Mouse (Mus musculus) limb, embryonic 14.5 days (tissue): Measurements from ENCODE around the gene Stoml2. TPM values are rescaled to one million over a fixed set of nuclear protein-coding genes. Genes with fewer than 3 reads are reported as not detected.

ENCODE experiments used
- ATAC-seq: fragments of 200-750 bp; cut with Nextera tagmentation; 2 replicates; pipeline ENCODE4 v1.8.0; 2017; ENCODE audit warnings: low read depth, moderate number of reproducible peaks, moderate TSS enrichment; ENCODE audit not compliant: low FRiP score
- DNase-seq: peaks from one replicate; pipeline ENCODE4 v3.0.0-alpha.2; 2015; ENCODE audit warnings: low spot score
- H3K27ac ChIP-seq: fragments of 300-500 bp; sonication (generic); replicated peaks from 2 replicates; pipeline ENCODE4 v1.5.1; 2014; ENCODE audit warnings: low read depth, mild to moderate bottlenecking, low read length, moderate library complexity, mixed read lengths
- H3K27me3 ChIP-seq: fragments of 300-500 bp; sonication (generic); 2 replicates; pipeline ENCODE4 v1.6.1; 2014; ENCODE audit warnings: low read length, mixed read lengths; ENCODE audit not compliant: control insufficient read depth, insufficient read depth
- H3K36me3 ChIP-seq: fragments of 300-500 bp; sonication (generic); 2 replicates; pipeline ENCODE4 v1.6.1; 2014; ENCODE audit warnings: mild to moderate bottlenecking, low read length, moderate library complexity, mixed read lengths; ENCODE audit not compliant: control insufficient read depth, insufficient read depth
- H3K4me1 ChIP-seq: fragments of 300-500 bp; sonication (generic); 2 replicates; pipeline ENCODE4 v1.6.1; 2014; ENCODE audit warnings: antibody characterized with exemption, low read length, mixed read lengths; ENCODE audit not compliant: control insufficient read depth, insufficient read depth
- H3K4me2 ChIP-seq: fragments of 300-500 bp; sonication (generic); replicated peaks from 2 replicates; pipeline ENCODE4 v1.6.1; 2014; ENCODE audit warnings: low read depth, mild to moderate bottlenecking, low read length, moderate library complexity; ENCODE audit not compliant: severe bottlenecking
- H3K4me3 ChIP-seq: fragments of 300-500 bp; sonication (generic); replicated peaks from 2 replicates; pipeline ENCODE4 v1.5.1; 2014; ENCODE audit warnings: low read length
- H3K9ac ChIP-seq: fragments of 300-500 bp; sonication (generic); 2 replicates; pipeline ENCODE4 v1.6.1; 2014; ENCODE audit warnings: mild to moderate bottlenecking, low read depth, low read length, moderate library complexity; ENCODE audit not compliant: severe bottlenecking
- H3K9me3 ChIP-seq: fragments of 300-500 bp; sonication (generic); 2 replicates; pipeline ENCODE4 v1.6.1; 2016; ENCODE audit warnings: low read length; ENCODE audit not compliant: control insufficient read depth
- POLR2A ChIP-seq: fragments of 200-500 bp; IDR thresholded peaks from 2 replicates; pipeline ENCODE4 v1.8.0; 2012; ENCODE audit warnings: inconsistent platforms, mild to moderate bottlenecking, moderate library complexity, borderline replicate concordance; ENCODE audit not compliant: insufficient read depth, insufficient read length; ENCODE audit errors: extremely low read depth
- WGBS: fragments of 180-500 bp; shearing (Covaris S2); extraction: QIAGEN DNeasy Blood & Tissue Kit; methylation state at CpG from one replicate; pipeline ENCODE4 v1.1.7; 2014; 5-methylcytosine and 5-hydroxymethylcytosine counted together
- polyA plus RNA-seq, 2 experiments: library from polyadenylated mRNA; depleted of rRNA in 1 of 2; stranded (reverse) in 1 of 2; unstranded in 1 of 2; fragments of >200 nt; fragmentation: Nextera tagmentation in 1 of 2; extraction: Ambion mirVana in 1 of 2; gene quantifications; 2 replicates each; pipeline versions ENCODE4 v1.2.1 to v1.2.3; 2012 to 2014

Stoml2 gene
- polyA plus RNA-seq, 2 experiments = 156 to 316 TPM

- WGBS = 1% methylated on average over 28 of the region's 28 CpGs
- ATAC-seq = peak; percentile 43
Measured at GRCm38 (mm10) chr4:43030780-43031230, 705 bp downstream of the Stoml2 start.

GRCm38 (mm10) chr4:43030352-43030751 is 1.2 kb downstream of the Stoml2 start:
- DNase-seq (no peak), ATAC-seq (no peak)
- H3K27ac ChIP-seq = peak overlapping the region; percentile 85; the same call in 1 of the 2 replicates
- no peak for TF ChIP-seq POLR2A
- peak overlapping the region; percentile 90 for H3K9ac ChIP-seq
- H3K36me3 ChIP-seq = peaks cover 57% of the 10 kb centered on the region
- peak overlapping the region; percentile 78 for H3K4me2 ChIP-seq
- peak overlapping the region; percentile 79 for H3K4me3 ChIP-seq
- WGBS = 75% methylated on average over 9 of the region's 9 CpGs
- peaks cover 10% of the 10 kb centered on the region; the same call in 1 of the 2 replicates for H3K4me1 ChIP-seq
- H3K27me3 ChIP-seq = no peaks in the 10 kb centered on the region
- no peaks in the 10 kb centered on the region for H3K9me3 ChIP-seq

More at GRCm38 (mm10) chr4:43030780-43031230, 705 bp downstream of the Stoml2 start:
- Histone ChIP-seq H3K9me3 (no peaks in the 10 kb centered on the region), H3K9ac (peak overlapping the region; percentile 90), H3K4me3 (peak overlapping the region; percentile 79), H3K27ac (peak overlapping the region; percentile 85), H3K27me3 (no peaks in the 10 kb centered on the region), H3K4me1 (peaks cover 10% of the 10 kb centered on the region; the same call in 1 of the 2 replicates), H3K4me2 (peak overlapping the region; percentile 78), H3K36me3 (peaks cover 62% of the 10 kb centered on the region)
- TF ChIP-seq POLR2A = no peak
- DNase-seq = no peak

- H3K27ac ChIP-seq = no peak overlapping the region
- H3K4me2 ChIP-seq = no peak overlapping the region
- no peaks in the 10 kb centered on the region for H3K27me3 ChIP-seq
- DNase-seq (no peak), ATAC-seq (no peak)
- peaks cover 55% of the 10 kb centered on the region for H3K36me3 ChIP-seq
- H3K4me3 ChIP-seq = no peak overlapping the region
- 92% methylated on average over 9 of the region's 9 CpGs for WGBS
- peaks cover 13% of the 10 kb centered on the region for H3K4me1 ChIP-seq
- no peak overlapping the region for H3K9ac ChIP-seq
- no peaks in the 10 kb centered on the region for H3K9me3 ChIP-seq
- no peak for TF ChIP-seq POLR2A
Measured at GRCm38 (mm10) chr4:43029749-43030148, 1.8 kb downstream of the Stoml2 start.

GRCm38 (mm10) chr4:43029121-43029520 is 2.4 kb downstream of the Stoml2 start:
- Histone ChIP-seq H3K4me3 (no peak overlapping the region), H3K9me3 (no peaks in the 10 kb centered on the region), H3K4me1 (peaks cover 18% of the 10 kb centered on the region), H3K9ac (no peak overlapping the region), H3K36me3 (peaks cover 50% of the 10 kb centered on the region), H3K27ac (no peak overlapping the region), H3K4me2 (no peak overlapping the region), H3K27me3 (no peaks in the 10 kb centered on the region)
- 97% methylated on average over 7 of the region's 7 CpGs for WGBS
- no peak for ATAC-seq
- DNase-seq = no peak
- TF ChIP-seq POLR2A = no peak

GRCm38 (mm10) chr4:43025084-43025960 is 6.2 kb downstream of the Stoml2 start, which contains the start of gene Pigo:
Gene Pigo (minus strand): TSS chr4:43025819.
- peak; percentile 97 for DNase-seq
- Histone ChIP-seq H3K9ac (peak within 1 kb of the TSS; percentile 60), H3K4me3 (peak within 1 kb of the TSS; percentile 57), H3K36me3 (peaks cover 70% of the 10 kb centered on the region), H3K9me3 (no peaks in the 10 kb centered on the region), H3K4me1 (peaks cover 11% of the 10 kb centered on the region; the same call in 1 of the 2 replicates), H3K27ac (peak within 1 kb of the TSS; percentile 73), H3K4me2 (peak within 1 kb of the TSS; percentile 79), H3K27me3 (no peaks in the 10 kb centered on the region)
- 5% methylated on average over 42 of the region's 42 CpGs for WGBS
- ATAC-seq = peak; percentile 89
- TF ChIP-seq POLR2A = peak; percentile 85; the same call in 1 of the 2 replicates
